24 mouse cellular contexts compared by ENCODE assay signal in the genomic region with DNA sequence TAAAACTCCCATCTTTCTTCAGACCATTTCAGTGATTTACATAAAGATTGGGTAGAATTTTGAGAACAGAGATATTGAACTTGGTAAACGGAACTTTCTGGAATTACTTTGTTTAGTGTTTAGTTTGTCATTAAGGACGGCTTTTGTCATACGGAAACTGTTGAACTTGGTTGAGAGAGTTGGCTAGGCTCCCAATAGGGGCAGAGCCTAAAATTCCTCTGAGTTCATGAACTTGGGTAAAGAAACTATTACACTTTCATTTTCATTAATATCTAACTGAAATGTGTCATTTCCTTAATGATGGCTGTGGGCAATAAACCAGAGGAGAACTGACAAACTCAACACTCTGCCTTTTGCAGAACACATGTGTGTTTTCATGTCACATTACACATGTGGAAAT.
DNase-seq lines count a peak whose midpoint lies in the region; ATAC-seq and TF ChIP-seq lines count a peak whose summit lies in the region.
"Had no signal": no experiment of that assay in that cellular context is flagged by ENCODE, and none has a peak within 500 bp of the region (broad histone marks: within the 10 kb centered on the region; RNA-seq: fewer than 3 reads in every experiment).

No protein-coding gene starts in this region.

- no peak overlapping the region for H3K4me2 ChIP-seq in kidney, embryonic 16.5 days (replicated peaks; ENCODE audit: low read depth, low read length)
- H3K4me2 ChIP-seq: embryonic facial prominence, embryonic 15.5 days; hindbrain, embryonic 13.5 days; liver, embryonic 15.5 days; midbrain, embryonic 11.5 days had no signal

- H3K36me3 ChIP-seq in kidney, adult 2 months (ENCODE audit: control insufficient read depth, insufficient read depth, low read length): no peaks in the 10 kb centered on the region
- H3K36me3 ChIP-seq in kidney, embryonic 16.5 days (ENCODE audit: insufficient read depth, low read length): no peaks in the 10 kb centered on the region
- H3K36me3 ChIP-seq: embryonic facial prominence, embryonic 15.5 days; hindbrain, embryonic 13.5 days; liver, embryonic 15.5 days had no signal

- 5% methylated on average over 3 of the region's 3 CpGs for WGBS in kidney, adult 2 months
- 47% methylated on average over 3 of the region's 3 CpGs for WGBS in kidney, embryonic 16.5 days

- no peaks in the 10 kb centered on the region for H3K9me3 ChIP-seq in kidney, embryonic 16.5 days (ENCODE audit: low read length)
- H3K9me3 ChIP-seq: embryonic facial prominence, embryonic 15.5 days; hindbrain, embryonic 13.5 days; liver, embryonic 15.5 days had no signal

- no peak for TF ChIP-seq CTCF in kidney, adult 2 months (conservative IDR thresholded peaks at IDR 0.05; ENCODE audit: insufficient read depth, insufficient read length, low read depth, low read length)

- no peak overlapping the region for H3K4me3 ChIP-seq in kidney, adult 2 months (ENCODE audit: insufficient read depth, low read depth, low read length)
- no peak overlapping the region for H3K4me3 ChIP-seq in kidney, embryonic 16.5 days (ENCODE audit: low read length)
- H3K4me3 ChIP-seq: embryonic facial prominence, embryonic 15.5 days; hindbrain, embryonic 13.5 days; left cerebral cortex, adult 2 months; liver, embryonic 15.5 days had no signal

- TF ChIP-seq POLR2A in kidney, adult 2 months (IDR thresholded peaks at IDR 0.05; ENCODE audit: low read depth, low read length): no peak

- no peak for ATAC-seq in kidney, embryonic 16.5 days (ENCODE audit: low FRiP score, low TSS enrichment)
- ATAC-seq in megakaryocyte, adult 5-6 weeks (ENCODE audit: poor library complexity, severe bottlenecking): no peak
- ATAC-seq: activated CD4-positive, CD25-positive, alpha-beta regulatory T cell, adult 4 months; forebrain, embryonic 14.5 days; inflammation-experienced regulatory T-cells, adult 6 months had no signal

- no peak overlapping the region for H3K9ac ChIP-seq in kidney, embryonic 16.5 days (replicated peaks; ENCODE audit: low read length)
- H3K9ac ChIP-seq: embryonic facial prominence, embryonic 15.5 days; hindbrain, embryonic 13.5 days; liver, embryonic 15.5 days had no signal

- H3K4me1 ChIP-seq in kidney, adult 2 months (ENCODE audit: control insufficient read depth, insufficient read depth, low read length): peaks cover 15% of the 10 kb centered on the region; the same call in 1 of the 2 replicates
- H3K4me1 ChIP-seq in kidney, embryonic 16.5 days (ENCODE audit: insufficient read depth, low read length): no peaks in the 10 kb centered on the region
- H3K4me1 ChIP-seq: embryonic facial prominence, embryonic 15.5 days; hindbrain, embryonic 13.5 days; liver, embryonic 15.5 days had no signal

- peak; percentile 87 for DNase-seq in kidney, adult 2 months
- DNase-seq in adipocyte (ENCODE audit: low spot score): peak; percentile 28
- peak; percentile 85 for DNase-seq in kidney, adult 9 months
- peak; percentile 29 for DNase-seq in lung, postnatal 10 days
- no peak for DNase-seq in retina, embryonic 14.5 days (ENCODE audit: low spot score)
- DNase-seq: adrenal gland, postnatal 14 days; cerebellum, adult 9-10 months; gastrocnemius, postnatal 10 days; heart, adult 11 months; heart, postnatal 36 days; layer of hippocampus, adult 9-11 months; right cerebral cortex, adult 18-20 months; thymus, adult 2 months; thymus, postnatal 4 days had no signal

- H3K27ac ChIP-seq in kidney, adult 2 months (ENCODE audit: insufficient read depth, low read depth, low read length): no peak overlapping the region
- H3K27ac ChIP-seq in kidney, embryonic 16.5 days (ENCODE audit: low read length): no peak overlapping the region
- H3K27ac ChIP-seq: embryonic facial prominence, embryonic 15.5 days; hindbrain, embryonic 13.5 days; left cerebral cortex, adult 2 months; liver, embryonic 15.5 days had no signal

- no peaks in the 10 kb centered on the region for H3K27me3 ChIP-seq in kidney, adult 2 months (replicated peaks; ENCODE audit: control insufficient read depth, insufficient read depth, low read length)
- no peaks in the 10 kb centered on the region for H3K27me3 ChIP-seq in kidney, embryonic 16.5 days (ENCODE audit: insufficient read depth, low read length)
- H3K27me3 ChIP-seq: embryonic facial prominence, embryonic 15.5 days; hindbrain, embryonic 13.5 days; liver, embryonic 15.5 days had no signal
